In genomic region chr7:118610721-118611120, GRCm38 (mm10) we compare ENCODE assay signal across 25 mouse cellular contexts. TPM values are rescaled to one million over a fixed set of nuclear protein-coding genes. Genes with fewer than 3 reads are reported as not detected.
"Had no signal": no experiment of that assay in that cellular context is flagged by ENCODE, and none has a peak within 500 bp of the region (broad histone marks: within the 10 kb centered on the region; RNA-seq: fewer than 3 reads in every experiment).

No protein-coding gene starts in this region.

- H3K27ac ChIP-seq: gastrocnemius, adult 2 months; heart, adult 2 months; hindbrain, embryonic 10.5 days; hindbrain, embryonic 12.5 days; hindbrain, embryonic 14.5 days; layer of hippocampus, adult 2 months; left cerebral cortex, adult 2 months; limb, embryonic 10.5 days; limb, embryonic 12.5 days; liver, embryonic 13.5 days had no signal

- H3K9me3 ChIP-seq: heart, embryonic 12.5 days; hindbrain, embryonic 12.5 days; limb, embryonic 10.5 days; limb, embryonic 12.5 days; liver, embryonic 13.5 days had no signal

- H3K36me3 ChIP-seq: heart, embryonic 12.5 days; hindbrain, embryonic 10.5 days; hindbrain, embryonic 12.5 days; limb, embryonic 10.5 days; limb, embryonic 12.5 days; liver, embryonic 13.5 days had no signal

- H3K9ac ChIP-seq: heart, embryonic 12.5 days; hindbrain, embryonic 12.5 days; hindbrain, embryonic 14.5 days; limb, embryonic 12.5 days; liver, embryonic 13.5 days had no signal

- H3K4me3 ChIP-seq: gastrocnemius, adult 2 months; heart, adult 2 months; heart, embryonic 12.5 days; hindbrain, embryonic 10.5 days; hindbrain, embryonic 12.5 days; layer of hippocampus, adult 2 months; left cerebral cortex, adult 2 months; limb, embryonic 10.5 days; limb, embryonic 12.5 days; liver, embryonic 13.5 days had no signal

- H3K4me1 ChIP-seq: heart, embryonic 12.5 days; hindbrain, embryonic 12.5 days; limb, embryonic 10.5 days; limb, embryonic 12.5 days; liver, embryonic 13.5 days had no signal

- DNase-seq: gastrocnemius, adult 2 months; gastrocnemius, postnatal 10 days; gastrocnemius, postnatal 25 days; heart, adult 2 months; heart, postnatal 10 days; heart, postnatal 4 days; kidney, adult 18-20 months; kidney, adult 8-10 months; kidney, postnatal 10 days; kidney, postnatal 25 days; kidney, postnatal 4 days; liver; liver, embryonic 13.5 days had no signal

- ATAC-seq: hindbrain, embryonic 16.5 days; inflammation-experienced regulatory T-cells, adult 6 months had no signal

- H3K4me2 ChIP-seq: heart, embryonic 12.5 days; hindbrain, embryonic 12.5 days; hindbrain, embryonic 14.5 days; limb, embryonic 12.5 days; liver, embryonic 11.5 days; liver, embryonic 13.5 days had no signal

- H3K27me3 ChIP-seq: hindbrain, embryonic 12.5 days; limb, embryonic 12.5 days; liver, embryonic 13.5 days had no signal

RNA-seq across cellular contexts. Expression of gene Tmc5, which starts 13.6 kb away (rescaled TPM):
- polyA plus RNA-seq: inflammation-experienced regulatory T-cells, adult 6 months; kidney, embryonic 14.5 days; limb, embryonic 10.5 days; limb, embryonic 12.5 days; liver, embryonic 11.5 days; liver, embryonic 13.5 days had no signal

RNA-seq across cellular contexts. Expression of gene Tmc7, which starts 26.2 kb away (rescaled TPM):
- polyA plus RNA-seq: inflammation-experienced regulatory T-cells, adult 6 months had no signal
